9 mouse cellular contexts compared by ENCODE assay signal in the genomic region with DNA sequence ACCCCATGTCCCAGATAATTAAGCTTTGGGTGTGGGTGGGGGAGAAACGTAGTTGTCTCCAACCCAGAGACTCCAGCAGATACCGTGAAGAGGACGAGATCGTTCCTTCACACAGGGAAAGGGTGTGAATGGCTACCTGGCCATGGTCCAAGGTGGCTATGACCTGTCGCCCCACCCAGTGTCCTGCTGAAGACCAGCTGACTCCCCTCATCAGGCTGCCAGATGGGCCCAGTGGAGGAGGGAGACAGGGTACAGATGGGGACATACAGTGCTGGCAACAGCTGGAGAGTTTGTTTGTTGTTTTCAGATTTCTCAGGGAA. TPM values are rescaled to one million over a fixed set of nuclear protein-coding genes. Genes with fewer than 3 reads are reported as not detected.
DNase-seq lines count a peak whose midpoint lies in the region; ATAC-seq lines count a peak whose summit lies in the region.
"Had no signal": no experiment of that assay in that cellular context is flagged by ENCODE, and none has a peak within 500 bp of the region (broad histone marks: within the 10 kb centered on the region; RNA-seq: fewer than 3 reads in every experiment).

No protein-coding gene starts in this region.

- intact Hi-C loops in heart, postnatal 10 days (cut with DNase I): loop anchor here (2.0 kb wide), 1 partner anchor 34 kb away; no protein-coding TSS in a partner anchor

- WGBS in heart, embryonic 14.5 days: 59% methylated on average over 5 of the region's 5 CpGs
- 91% methylated on average over 5 of the region's 5 CpGs for WGBS in forebrain, embryonic 12.5 days
- 48% methylated on average over 5 of the region's 5 CpGs for WGBS in large intestine, adult 2 months
- WGBS in neural tube, embryonic 13.5 days: 86% methylated on average over 5 of the region's 5 CpGs

- no peak for ATAC-seq in heart, embryonic 14.5 days (ENCODE audit: insufficient number of reproducible peaks, insufficient read depth, low FRiP score, low read depth)
- peak; percentile 20; the same call in 1 of the 2 replicates for ATAC-seq in forebrain, embryonic 12.5 days (ENCODE audit: low FRiP score)
- ATAC-seq in neural tube, embryonic 13.5 days (ENCODE audit: low read depth): peak; percentile 24; the same call in 1 of the 2 replicates

- no peak for DNase-seq in heart, postnatal 10 days
- DNase-seq in large intestine, adult 2 months (ENCODE audit: low read depth, low spot score): peak; percentile 4
- no peak for DNase-seq in layer of hippocampus, adult 18-20 months (ENCODE audit: low spot score in 2 of 2)
- no peak for DNase-seq in embryo, embryonic 10.5 days (ENCODE audit: low spot score)
- DNase-seq in MN1 (ENCODE audit: low spot score): no peak

- no peaks in the 10 kb centered on the region for H3K27me3 ChIP-seq in heart, embryonic 14.5 days (ENCODE audit: control insufficient read depth, insufficient read depth, low read length)
- no peaks in the 10 kb centered on the region; the same call in 1 of the 2 replicates for H3K27me3 ChIP-seq in forebrain, embryonic 12.5 days
- H3K27me3 ChIP-seq in neural tube, embryonic 13.5 days: no peaks in the 10 kb centered on the region

- peaks cover 17% of the 10 kb centered on the region for H3K36me3 ChIP-seq in heart, embryonic 14.5 days (ENCODE audit: control insufficient read depth, insufficient read depth, low read length)
- peaks cover 17% of the 10 kb centered on the region for H3K36me3 ChIP-seq in forebrain, embryonic 12.5 days (replicated peaks)
- H3K36me3 ChIP-seq in neural tube, embryonic 13.5 days: peaks cover 20% of the 10 kb centered on the region

- H3K9ac ChIP-seq in heart, embryonic 14.5 days (ENCODE audit: low read length): no peak overlapping the region; the same call in 1 of the 2 replicates
- H3K9ac ChIP-seq in forebrain, embryonic 12.5 days: no peak overlapping the region
- H3K9ac ChIP-seq in neural tube, embryonic 13.5 days: peak overlapping the region; percentile 91; the same call in 1 of the 2 replicates

- H3K4me1 ChIP-seq in heart, embryonic 14.5 days (ENCODE audit: control insufficient read depth in 2 of 2, insufficient read depth in 2 of 2, low read length in 2 of 2): peaks cover 8 to 14% of the 10 kb centered on the region in 2 experiments; a peak in 3 of 4 replicates
- peaks cover 24% of the 10 kb centered on the region for H3K4me1 ChIP-seq in forebrain, embryonic 12.5 days
- peaks cover 28% of the 10 kb centered on the region for H3K4me1 ChIP-seq in neural tube, embryonic 13.5 days (replicated peaks)

- no peak overlapping the region for H3K27ac ChIP-seq in heart, embryonic 14.5 days (replicated peaks in 1 of 2; ENCODE audit: control insufficient read depth in 1 of 2, insufficient read depth in 1 of 2, low read depth in 2 of 2, low read length in 2 of 2)
- no peak overlapping the region for H3K27ac ChIP-seq in forebrain, embryonic 12.5 days
- no peak overlapping the region for H3K27ac ChIP-seq in neural tube, embryonic 13.5 days (replicated peaks)

- H3K4me3 ChIP-seq in heart, embryonic 14.5 days (ENCODE audit: control insufficient read depth in 1 of 2, insufficient read depth in 1 of 2, low read depth in 1 of 2, low read length in 2 of 2): peak overlapping the region in 1 of 2 experiments; percentile 59; a peak in 1 of 4 replicates
- H3K4me3 ChIP-seq in forebrain, embryonic 12.5 days (replicated peaks): no peak overlapping the region
- peak overlapping the region; percentile 73 for H3K4me3 ChIP-seq in neural tube, embryonic 13.5 days

- peak overlapping the region; percentile 85 for H3K4me2 ChIP-seq in heart, embryonic 14.5 days (ENCODE audit: low read length)
- peak overlapping the region; percentile 91 for H3K4me2 ChIP-seq in forebrain, embryonic 12.5 days
- peak overlapping the region; percentile 84 for H3K4me2 ChIP-seq in neural tube, embryonic 13.5 days

- H3K9me3 ChIP-seq in heart, embryonic 14.5 days (ENCODE audit: control insufficient read depth, low read length): no peaks in the 10 kb centered on the region
- no peaks in the 10 kb centered on the region for H3K9me3 ChIP-seq in forebrain, embryonic 12.5 days
- no peaks in the 10 kb centered on the region for H3K9me3 ChIP-seq in neural tube, embryonic 13.5 days

RNA-seq across cellular contexts. Expression of gene 4930432K21Rik, which starts 0.7 kb away (rescaled TPM):
- polyA plus RNA-seq in heart, embryonic 14.5 days (2014; fragmentation: Nextera tagmentation; extraction: Ambion mirVana): 0.43 and 0.63 TPM in 2 replicates
- total RNA-seq in heart, postnatal 10 days (2021): under 1 TPM; 0.22 to 0.32 TPM
- polyA plus RNA-seq in forebrain, embryonic 12.5 days (2016; fragmentation: Nextera tagmentation; extraction: Ambion mirVana): 2.1 and 2.3 TPM in 2 replicates
- 0.22 and 0.32 TPM in 2 replicates for polyA plus RNA-seq in large intestine, adult 2 months (2012; rRNA removed)
- 1.4 and 1.6 TPM in 2 replicates for polyA plus RNA-seq in neural tube, embryonic 13.5 days (2015; fragmentation: Nextera tagmentation; extraction: Ambion mirVana)
- total RNA-seq in layer of hippocampus, adult 18-20 months (2021): 1 to 10 TPM; 3.1 to 3.2 TPM

RNA-seq across cellular contexts. Expression of gene Cc2d1a, which starts 0.8 kb away (rescaled TPM):
- 9.3 and 11.8 TPM in 2 replicates for polyA plus RNA-seq in heart, embryonic 14.5 days (2014; fragmentation: Nextera tagmentation; extraction: Ambion mirVana)
- 10 to 100 TPM; 13.3 to 14.1 TPM for total RNA-seq in heart, postnatal 10 days (2021)
- 17.7 and 20.4 TPM in 2 replicates for polyA plus RNA-seq in forebrain, embryonic 12.5 days (2016; fragmentation: Nextera tagmentation; extraction: Ambion mirVana)
- 30.2 and 38.0 TPM in 2 replicates for polyA plus RNA-seq in large intestine, adult 2 months (2012; rRNA removed)
- polyA plus RNA-seq in neural tube, embryonic 13.5 days (2015; fragmentation: Nextera tagmentation; extraction: Ambion mirVana): 24.3 and 25.6 TPM in 2 replicates
- total RNA-seq in layer of hippocampus, adult 18-20 months (2021): 10 to 100 TPM; 57.4 to 61.0 TPM

RNA-seq across cellular contexts. Expression of gene Podnl1, which starts 22.7 kb away (rescaled TPM):
- 0.08 and 0.16 TPM in 2 replicates for polyA plus RNA-seq in heart, embryonic 14.5 days (2014; fragmentation: Nextera tagmentation; extraction: Ambion mirVana)
- under 1 TPM in 1 of 2 experiments, not detected in 1; 0.12 TPM for total RNA-seq in heart, postnatal 10 days (2021)
- 0.32 and 0.36 TPM in 2 replicates for polyA plus RNA-seq in forebrain, embryonic 12.5 days (2016; fragmentation: Nextera tagmentation; extraction: Ambion mirVana)
- polyA plus RNA-seq in large intestine, adult 2 months (2012; rRNA removed): 5.6 and 5.9 TPM in 2 replicates
- 0.36 and 0.51 TPM in 2 replicates for polyA plus RNA-seq in neural tube, embryonic 13.5 days (2015; fragmentation: Nextera tagmentation; extraction: Ambion mirVana)
- total RNA-seq in layer of hippocampus, adult 18-20 months (2021): not detected

RNA-seq across cellular contexts. Expression of gene Nanos3, which starts 36.5 kb away (rescaled TPM):
- 2.4 and 3.8 TPM in 2 replicates for polyA plus RNA-seq in heart, embryonic 14.5 days (2014; fragmentation: Nextera tagmentation; extraction: Ambion mirVana)
- 1 to 10 TPM; 3.6 to 4.1 TPM for total RNA-seq in heart, postnatal 10 days (2021)
- 5.9 and 6.0 TPM in 2 replicates for polyA plus RNA-seq in forebrain, embryonic 12.5 days (2016; fragmentation: Nextera tagmentation; extraction: Ambion mirVana)
- 0.22 and 0.30 TPM in 2 replicates for polyA plus RNA-seq in large intestine, adult 2 months (2012; rRNA removed)
- polyA plus RNA-seq in neural tube, embryonic 13.5 days (2015; fragmentation: Nextera tagmentation; extraction: Ambion mirVana): 6.1 and 10.1 TPM in 2 replicates
- total RNA-seq in layer of hippocampus, adult 18-20 months (2021): 1 to 10 TPM; 2.3 to 2.7 TPM
- total RNA-seq: neutrophil, adult 5-6 weeks had no signal

RNA-seq across cellular contexts. Expression of gene Dcaf15, which starts 43.9 kb away (rescaled TPM):
- polyA plus RNA-seq in heart, embryonic 14.5 days (2014; fragmentation: Nextera tagmentation; extraction: Ambion mirVana): 6.3 and 6.4 TPM in 2 replicates
- 10 to 100 TPM; 13.7 to 13.9 TPM for total RNA-seq in heart, postnatal 10 days (2021)
- polyA plus RNA-seq in forebrain, embryonic 12.5 days (2016; fragmentation: Nextera tagmentation; extraction: Ambion mirVana): 18.7 and 19.4 TPM in 2 replicates
- polyA plus RNA-seq in large intestine, adult 2 months (2012; rRNA removed): 73.4 and 87.9 TPM in 2 replicates
- 16.5 and 16.8 TPM in 2 replicates for polyA plus RNA-seq in neural tube, embryonic 13.5 days (2015; fragmentation: Nextera tagmentation; extraction: Ambion mirVana)
- total RNA-seq in layer of hippocampus, adult 18-20 months (2021): 10 to 100 TPM; 16.9 to 17.6 TPM
